Mouse (Mus musculus) spleen, postnatal 0 days (tissue): ENCODE results near the gene 4930415O20Rik. TPM values are rescaled to one million over a fixed set of nuclear protein-coding genes. Genes with fewer than 3 reads are reported as not detected.

Experiments
- polyA plus RNA-seq: library from polyadenylated mRNA; unstranded; fragments of >200 nt; fragmentation: Nextera tagmentation; extraction: Ambion mirVana; gene quantifications from 2 replicates; pipeline ENCODE4 v1.2.1, GENCODE M21; 2015

4930415O20Rik gene
- 0.25 TPM in 1 of 2 replicates, not detected in the other for polyA plus RNA-seq

DNA sequence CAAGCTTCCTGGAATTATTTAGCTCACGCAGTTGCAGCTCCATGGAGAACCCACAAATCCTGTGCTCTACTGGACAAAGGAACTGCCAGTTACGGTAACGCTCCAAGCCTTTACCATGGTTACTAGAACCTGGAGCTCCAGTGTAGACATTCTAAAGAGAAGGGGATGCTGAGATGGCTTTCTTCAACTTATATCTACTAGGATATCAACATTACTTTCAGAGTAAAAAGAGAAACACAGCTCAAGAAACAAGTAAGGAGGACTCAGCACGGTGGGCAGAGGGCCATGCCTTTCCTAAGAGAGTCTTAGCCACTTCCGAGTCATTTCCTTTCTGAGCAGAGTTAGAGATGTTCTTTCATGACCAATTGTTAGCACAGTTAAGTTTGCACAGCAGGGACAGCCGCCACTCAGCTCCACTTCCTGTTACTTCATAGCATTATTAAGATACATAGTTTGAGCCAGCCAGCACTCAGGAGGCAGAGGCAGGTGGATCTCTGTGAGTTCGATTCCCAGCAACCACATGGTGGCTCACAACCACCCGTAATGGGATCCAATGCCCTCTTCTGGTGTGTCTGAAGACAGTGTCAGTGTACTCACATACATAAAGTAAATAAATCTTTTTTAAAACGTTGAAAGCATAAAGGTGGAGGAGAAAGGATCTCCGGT lies at the start of gene 4930415O20Rik, which contains the start of gene Ccnt1:
4930415O20Rik (plus strand) TSS at position 132 of the 666 bp plus-strand sequence.
Ccnt1 (minus strand) TSS at position 51 of the 666 bp plus-strand sequence.

DNA sequence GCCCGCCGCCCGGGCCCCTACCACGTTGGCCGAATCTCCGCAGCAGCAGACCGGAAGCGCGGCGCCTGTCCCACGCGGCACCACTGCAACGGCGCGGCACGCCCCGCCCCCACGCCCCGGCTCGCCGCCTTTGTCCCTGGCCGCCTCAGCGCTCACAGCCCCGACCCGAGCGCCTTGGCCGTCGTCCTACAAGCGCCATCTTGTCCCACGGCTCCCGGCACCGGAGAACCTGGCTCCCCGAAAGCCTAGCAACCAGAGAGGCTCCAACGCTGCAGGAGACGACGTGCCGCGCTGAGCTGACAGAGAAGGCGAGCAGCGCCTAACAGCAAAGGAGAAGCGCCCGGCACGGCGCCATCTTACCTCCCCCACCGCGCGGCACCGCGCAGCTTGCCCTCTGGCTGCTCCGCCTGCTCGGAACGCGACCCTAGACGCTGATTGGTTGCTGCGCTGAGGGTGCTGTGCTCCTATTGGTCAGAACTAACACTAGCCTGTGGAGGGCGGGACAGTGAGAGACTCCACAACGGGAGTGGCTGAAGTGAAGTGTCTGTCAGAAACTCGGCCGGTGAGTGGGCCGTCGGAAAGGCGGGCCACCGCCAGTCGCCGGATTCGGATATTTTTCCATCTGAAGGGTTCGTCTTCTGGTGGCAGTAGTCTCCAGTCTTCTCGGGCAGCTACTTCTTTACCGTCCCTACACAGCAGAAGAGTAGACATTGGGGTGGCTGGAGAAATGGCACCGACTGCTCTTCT lies 36.8 kb upstream of the 4930415O20Rik start, which contains the start of gene Kansl2:
Kansl2 (minus strand) TSS at position 384 of the 747 bp plus-strand sequence.

GRCm38 (mm10) chr15:98609331-98610130 lies 38.7 kb downstream of the 4930415O20Rik start, which contains the start of gene Adcy6:
Adcy6 (minus strand) TSS chr15:98610076.

GRCm38 (mm10) chr15:98630540-98630939 lies 59.7 kb downstream of the 4930415O20Rik start, which contains the start of gene Cacnb3:
Cacnb3 (plus strand) TSS chr15:98630840.

Other genes with a start within 250 kb of the 4930415O20Rik start
- gene Olfr284, start 230.0 kb upstream of the 4930415O20Rik start, polyA plus RNA-seq = not detected in 2 replicates
- not detected in 2 replicates for gene Olfr283, start 190.1 kb upstream of the 4930415O20Rik start, polyA plus RNA-seq
- not detected in 2 replicates for gene Olfr282, start 139.8 kb upstream of the 4930415O20Rik start, polyA plus RNA-seq
- not detected in 2 replicates for gene Olfr281, start 118.4 kb upstream of the 4930415O20Rik start, polyA plus RNA-seq
- not detected in 2 replicates for gene OR5BS1P, start 101.1 kb upstream of the 4930415O20Rik start, polyA plus RNA-seq
- gene Lalba, start 88.3 kb upstream of the 4930415O20Rik start, polyA plus RNA-seq = 0.26 and 0.63 TPM in 2 replicates
- not detected in 2 replicates for gene Olfr279, start 78.6 kb upstream of the 4930415O20Rik start, polyA plus RNA-seq
- 50.7 and 51.7 TPM in 2 replicates for gene Kansl2, start 36.7 kb upstream of the 4930415O20Rik start, polyA plus RNA-seq
- gene Ccnt1, start 81 bp upstream of the 4930415O20Rik start, polyA plus RNA-seq = 35.3 and 37.5 TPM in 2 replicates
- 10.8 and 11.4 TPM in 2 replicates for gene Adcy6, start 39.1 kb downstream of the 4930415O20Rik start, polyA plus RNA-seq
- 2.7 and 5.0 TPM in 2 replicates for gene Cacnb3, start 59.8 kb downstream of the 4930415O20Rik start, polyA plus RNA-seq
- gene Ddx23, start 91.9 kb downstream of the 4930415O20Rik start, polyA plus RNA-seq = 17.7 and 19.2 TPM in 2 replicates
- 2.0 and 4.0 TPM in 2 replicates for gene Rnd1, start 106.5 kb downstream of the 4930415O20Rik start, polyA plus RNA-seq
- gene Ccdc65, start 137.2 kb downstream of the 4930415O20Rik start, polyA plus RNA-seq = 0.18 TPM in 1 of 2 replicates, not detected in the other
- gene Fkbp11, start 157.2 kb downstream of the 4930415O20Rik start, polyA plus RNA-seq = 15.8 and 16.0 TPM in 2 replicates
- 12.4 and 15.3 TPM in 2 replicates for gene Arf3, start 192.2 kb downstream of the 4930415O20Rik start, polyA plus RNA-seq
- gene Wnt10b, start 207.1 kb downstream of the 4930415O20Rik start, polyA plus RNA-seq = 0.05 and 0.08 TPM in 2 replicates
- not detected in 2 replicates for gene Wnt1, start 218.9 kb downstream of the 4930415O20Rik start, polyA plus RNA-seq
- gene Ddn, start 238.5 kb downstream of the 4930415O20Rik start, polyA plus RNA-seq = 0.02 TPM in 1 of 2 replicates, not detected in the other